In the genomic region with DNA sequence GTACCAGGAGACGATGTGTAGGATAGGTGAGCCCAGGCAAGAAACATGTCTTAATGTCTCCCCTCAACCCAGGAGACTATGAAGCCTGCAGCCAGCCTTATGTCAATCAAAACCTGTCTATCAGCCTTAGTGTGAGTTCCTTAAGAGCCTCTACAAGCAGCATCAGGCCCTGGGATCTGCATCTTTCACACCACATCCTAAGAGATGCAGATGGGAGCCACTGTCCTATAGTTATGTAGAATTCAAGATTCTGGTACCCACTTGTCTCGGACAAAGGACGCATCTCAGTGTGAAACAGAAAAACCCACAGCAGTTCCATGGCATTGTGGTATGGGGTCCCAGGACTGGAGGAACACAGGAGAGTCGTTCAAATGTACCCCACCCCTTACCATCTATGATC, we compare ENCODE assay signal across 26 mouse cellular contexts. TPM values are rescaled to one million over a fixed set of nuclear protein-coding genes. Genes with fewer than 3 reads are reported as not detected.
DNase-seq lines count a peak whose midpoint lies in the region; ATAC-seq and TF ChIP-seq lines count a peak whose summit lies in the region.
"Had no signal": no experiment of that assay in that cellular context is flagged by ENCODE, and none has a peak within 500 bp of the region (broad histone marks: within the 10 kb centered on the region; RNA-seq: fewer than 3 reads in every experiment).

No protein-coding gene starts in this region.

- no peaks in the 10 kb centered on the region for H3K27me3 ChIP-seq in lung, embryonic 14.5 days (ENCODE audit: insufficient read depth, low read length)
- H3K27me3 ChIP-seq in neural tube, embryonic 13.5 days, result peaks cover 16% of the 10 kb centered on the region
- H3K27me3 ChIP-seq in limb, embryonic 14.5 days (ENCODE audit: control insufficient read depth, insufficient read depth, low read length), result no peaks in the 10 kb centered on the region
- H3K27me3 ChIP-seq in kidney, embryonic 14.5 days (ENCODE audit: control insufficient read depth, insufficient read depth, low read length), result no peaks in the 10 kb centered on the region
- H3K27me3 ChIP-seq: embryonic facial prominence, embryonic 15.5 days; forebrain, embryonic 15.5 days had no signal

- no peak overlapping the region for H3K4me2 ChIP-seq in lung, embryonic 14.5 days
- H3K4me2 ChIP-seq in neural tube, embryonic 13.5 days, result no peak overlapping the region
- no peak overlapping the region for H3K4me2 ChIP-seq in limb, embryonic 14.5 days (replicated peaks; ENCODE audit: low read depth, low read length, severe bottlenecking)
- no peak overlapping the region for H3K4me2 ChIP-seq in kidney, embryonic 14.5 days (replicated peaks; ENCODE audit: low read depth, low read length)
- H3K4me2 ChIP-seq: embryonic facial prominence, embryonic 15.5 days; forebrain, embryonic 15.5 days; hindbrain, embryonic 12.5 days had no signal

- in situ Hi-C loops in ES-E14 (cut with MboI; ENCODE audit: low sequenced_read_pairs in 2 of 2, unreplicated experiment in 2 of 2), result no loop called here

- 0 out of 2 replicates have a peak overlapping the region, but pooled peaks have one; percentile 3 for H3K27ac ChIP-seq in lung, embryonic 14.5 days (ENCODE audit: low read depth)
- H3K27ac ChIP-seq in neural tube, embryonic 13.5 days (replicated peaks), result no peak overlapping the region
- peak overlapping the region; percentile 50; the same call in 1 of the 2 replicates for H3K27ac ChIP-seq in ES-E14 (ENCODE audit: insufficient read depth, low read depth, low read length, poor library complexity, severe bottlenecking)
- no peak overlapping the region for H3K27ac ChIP-seq in limb, embryonic 14.5 days (replicated peaks; ENCODE audit: low read depth, low read length)
- no peak overlapping the region for H3K27ac ChIP-seq in kidney, embryonic 14.5 days (ENCODE audit: low read depth, low read length)
- H3K27ac ChIP-seq: embryonic facial prominence, embryonic 15.5 days; forebrain, embryonic 15.5 days; hindbrain, embryonic 12.5 days had no signal

- no peak for ATAC-seq in lung, embryonic 14.5 days (ENCODE audit: insufficient read depth)
- no peak for ATAC-seq in neural tube, embryonic 13.5 days (ENCODE audit: low read depth)
- ATAC-seq in limb, embryonic 14.5 days (ENCODE audit: low FRiP score, low read depth), result no peak
- ATAC-seq in kidney, embryonic 14.5 days (ENCODE audit: low FRiP score, low TSS enrichment), result no peak
- ATAC-seq: forebrain, embryonic 15.5 days; hindbrain, embryonic 16.5 days; inflammation-experienced regulatory T-cells, adult 6 months had no signal

- TF ChIP-seq POLR2A in limb, embryonic 14.5 days (IDR thresholded peaks at IDR 0.05; ENCODE audit: borderline replicate concordance, extremely low read depth, insufficient read depth, insufficient read length), result no peak

- no peaks in the 10 kb centered on the region for H3K9me3 ChIP-seq in lung, embryonic 14.5 days (ENCODE audit: low read depth, low read length)
- H3K9me3 ChIP-seq in neural tube, embryonic 13.5 days, result no peaks in the 10 kb centered on the region
- no peaks in the 10 kb centered on the region for H3K9me3 ChIP-seq in ES-E14 (ENCODE audit: control insufficient read depth, insufficient read depth, low read depth, low read length)
- H3K9me3 ChIP-seq in limb, embryonic 14.5 days (ENCODE audit: control insufficient read depth, low read length), result no peaks in the 10 kb centered on the region
- no peaks in the 10 kb centered on the region for H3K9me3 ChIP-seq in kidney, embryonic 14.5 days (ENCODE audit: control insufficient read depth, low read length)
- H3K9me3 ChIP-seq: embryonic facial prominence, embryonic 15.5 days; forebrain, embryonic 15.5 days; heart, embryonic 10.5 days; hindbrain, embryonic 12.5 days had no signal

- no peak for DNase-seq in lung, embryonic 14.5 days
- no peak for DNase-seq in lung, postnatal 36 days
- DNase-seq in neural tube, embryonic 10.5 days (ENCODE audit: extremely low spot score, low spot score), result no peak
- no peak for DNase-seq in ES-E14 (ENCODE audit: low read depth, low spot score)
- DNase-seq in limb, embryonic 14.5 days (ENCODE audit: low spot score), result no peak
- DNase-seq in B cell, adult 2 months, result no peak
- DNase-seq: adrenal gland, postnatal 14 days; cerebellum, adult 18-20 months; cerebellum, adult 9-11 months; cerebellum, postnatal 36 days; gastrocnemius, postnatal 10 days; heart, adult 18-20 months; heart, postnatal 10 days; heart, postnatal 4 days had no signal

- H3K4me1 ChIP-seq in lung, embryonic 14.5 days (ENCODE audit: insufficient read depth), result 0 out of 2 replicates have a peak, but pooled peaks cover 6% of the 10 kb centered on the region
- peaks cover 8% of the 10 kb centered on the region for H3K4me1 ChIP-seq in neural tube, embryonic 13.5 days (replicated peaks)
- peaks cover 15 to 31% of the 10 kb centered on the region in 2 experiments for H3K4me1 ChIP-seq in ES-E14 (ENCODE audit: control insufficient read depth in 2 of 2, insufficient read depth in 2 of 2, low read length in 2 of 2, poor library complexity in 1 of 2)
- H3K4me1 ChIP-seq in limb, embryonic 14.5 days (ENCODE audit: control insufficient read depth, insufficient read depth, low read length), result no peaks in the 10 kb centered on the region
- no peaks in the 10 kb centered on the region; the same call in 1 of the 2 replicates for H3K4me1 ChIP-seq in kidney, embryonic 14.5 days (ENCODE audit: control insufficient read depth, insufficient read depth, low read length)

- TF ChIP-seq CTCF in lung, embryonic 14.5 days (IDR thresholded peaks at IDR 0.05; ENCODE audit: low read depth), result no peak

- no peak overlapping the region for H3K4me3 ChIP-seq in lung, embryonic 14.5 days (ENCODE audit: low read depth, low read length)
- H3K4me3 ChIP-seq in neural tube, embryonic 13.5 days, result no peak overlapping the region
- H3K4me3 ChIP-seq in ES-E14 (ENCODE audit: insufficient read depth in 1 of 2, low read depth in 1 of 2, low read length in 2 of 2, poor library complexity in 1 of 2, severe bottlenecking in 1 of 2), result no peak overlapping the region
- H3K4me3 ChIP-seq in limb, embryonic 14.5 days (replicated peaks; ENCODE audit: low read length), result no peak overlapping the region
- H3K4me3 ChIP-seq in kidney, embryonic 14.5 days (ENCODE audit: low read length), result no peak overlapping the region
- H3K4me3 ChIP-seq: embryonic facial prominence, embryonic 15.5 days; erythroblast, embryonic 14.5 days; forebrain, embryonic 15.5 days; heart, embryonic 10.5 days; hindbrain, embryonic 12.5 days had no signal

- no peaks in the 10 kb centered on the region for H3K36me3 ChIP-seq in lung, embryonic 14.5 days (ENCODE audit: insufficient read depth)
- no peaks in the 10 kb centered on the region for H3K36me3 ChIP-seq in neural tube, embryonic 13.5 days
- H3K36me3 ChIP-seq in ES-E14 (ENCODE audit: control insufficient read depth, insufficient read depth, low read length, poor library complexity, severe bottlenecking), result no peaks in the 10 kb centered on the region
- H3K36me3 ChIP-seq in limb, embryonic 14.5 days (ENCODE audit: control insufficient read depth, insufficient read depth, low read length), result no peaks in the 10 kb centered on the region
- H3K36me3 ChIP-seq in kidney, embryonic 14.5 days (ENCODE audit: control insufficient read depth, insufficient read depth, low read length), result no peaks in the 10 kb centered on the region
- H3K36me3 ChIP-seq: embryonic facial prominence, embryonic 15.5 days; forebrain, embryonic 15.5 days; heart, embryonic 10.5 days; hindbrain, embryonic 12.5 days had no signal

- H3K9ac ChIP-seq in lung, embryonic 14.5 days, result no peak overlapping the region
- H3K9ac ChIP-seq in neural tube, embryonic 13.5 days, result 0 out of 2 replicates have a peak overlapping the region, but pooled peaks have one; percentile 17
- no peak overlapping the region for H3K9ac ChIP-seq in ES-E14 (ENCODE audit: insufficient read depth, low read depth, low read length, poor library complexity, severe bottlenecking)
- H3K9ac ChIP-seq in limb, embryonic 14.5 days (ENCODE audit: low read depth, low read length, severe bottlenecking), result 0 out of 2 replicates have a peak overlapping the region, but pooled peaks have one; percentile 25
- H3K9ac ChIP-seq in kidney, embryonic 14.5 days (ENCODE audit: low read depth, low read length), result no peak overlapping the region
- H3K9ac ChIP-seq: embryonic facial prominence, embryonic 15.5 days; forebrain, embryonic 15.5 days; hindbrain, embryonic 12.5 days had no signal

- WGBS in lung, embryonic 14.5 days, result 65% methylated on average over 4 of the region's 4 CpGs
- 81% methylated on average over 4 of the region's 4 CpGs for WGBS in neural tube, embryonic 13.5 days
- 68% methylated on average over 4 of the region's 4 CpGs for WGBS in limb, embryonic 14.5 days
- 87% methylated on average over 4 of the region's 4 CpGs for WGBS in kidney, embryonic 14.5 days

RNA-seq across cellular contexts. Expression of a gene that starts 0.9 kb away (rescaled TPM):
- polyA plus RNA-seq in lung, embryonic 14.5 days (2014; fragmentation: Nextera tagmentation; extraction: Ambion mirVana), result 1.8 and 4.6 TPM in 2 replicates
- polyA plus RNA-seq in neural tube, embryonic 13.5 days (2015; fragmentation: Nextera tagmentation; extraction: Ambion mirVana), result 0.29 and 0.54 TPM in 2 replicates
- 7.5 and 16.0 TPM in 2 replicates for total RNA-seq in ES-E14 (2012; rRNA removed)
- 0.23 and 5.5 TPM in 2 replicates for polyA plus RNA-seq in limb, embryonic 14.5 days (2012; rRNA removed)
- polyA plus RNA-seq in limb, embryonic 14.5 days (2014; fragmentation: Nextera tagmentation; extraction: Ambion mirVana), result 0.37 and 0.95 TPM in 2 replicates
- 2.6 and 3.3 TPM in 2 replicates for polyA plus RNA-seq in kidney, embryonic 14.5 days (2014; fragmentation: Nextera tagmentation; extraction: Ambion mirVana)
- polyA plus RNA-seq: erythroblast, embryonic 14.5 days; forebrain, embryonic 11.5 days; inflammation-experienced regulatory T-cells, adult 6 months had no signal

RNA-seq across cellular contexts. Expression of a gene that starts 18.5 kb away (rescaled TPM):
- 24.3 and 25.6 TPM in 2 replicates for polyA plus RNA-seq in lung, embryonic 14.5 days (2014; fragmentation: Nextera tagmentation; extraction: Ambion mirVana)
- 26.4 and 26.6 TPM in 2 replicates for polyA plus RNA-seq in neural tube, embryonic 13.5 days (2015; fragmentation: Nextera tagmentation; extraction: Ambion mirVana)
- 27.0 and 32.7 TPM in 2 replicates for total RNA-seq in ES-E14 (2012; rRNA removed)
- 24.9 and 26.0 TPM in 2 replicates for polyA plus RNA-seq in limb, embryonic 14.5 days (2012; rRNA removed)
- 24.2 and 26.1 TPM in 2 replicates for polyA plus RNA-seq in limb, embryonic 14.5 days (2014; fragmentation: Nextera tagmentation; extraction: Ambion mirVana)
- 25.3 and 27.3 TPM in 2 replicates for polyA plus RNA-seq in kidney, embryonic 14.5 days (2014; fragmentation: Nextera tagmentation; extraction: Ambion mirVana)

RNA-seq across cellular contexts. Expression of a gene that starts 19.2 kb away (rescaled TPM):
- 0.24 and 0.31 TPM in 2 replicates for polyA plus RNA-seq in lung, embryonic 14.5 days (2014; fragmentation: Nextera tagmentation; extraction: Ambion mirVana)
- polyA plus RNA-seq in neural tube, embryonic 13.5 days (2015; fragmentation: Nextera tagmentation; extraction: Ambion mirVana), result not detected in 2 replicates
- total RNA-seq in ES-E14 (2012; rRNA removed), result 0.27 and 0.58 TPM in 2 replicates
- 0.10 and 0.13 TPM in 2 replicates for polyA plus RNA-seq in limb, embryonic 14.5 days (2012; rRNA removed)
- 0.10 and 0.22 TPM in 2 replicates for polyA plus RNA-seq in limb, embryonic 14.5 days (2014; fragmentation: Nextera tagmentation; extraction: Ambion mirVana)
- polyA plus RNA-seq in kidney, embryonic 14.5 days (2014; fragmentation: Nextera tagmentation; extraction: Ambion mirVana), result not detected in 2 replicates
- total RNA-seq: adrenal gland, postnatal 14 days; gastrocnemius, postnatal 10 days; gastrocnemius, postnatal 4 days; heart, adult 18-20 months; heart, postnatal 10 days; heart, postnatal 4 days had no signal
- polyA plus RNA-seq: erythroblast, embryonic 14.5 days; forebrain, embryonic 11.5 days; forebrain, embryonic 15.5 days; heart, embryonic 10.5 days; heart, embryonic 14.5 days; hindbrain, embryonic 12.5 days; hindbrain, embryonic 16.5 days; inflammation-experienced regulatory T-cells, adult 6 months had no signal

RNA-seq across cellular contexts. Expression of a gene that starts 27.6 kb away (rescaled TPM):
- polyA plus RNA-seq in lung, embryonic 14.5 days (2014; fragmentation: Nextera tagmentation; extraction: Ambion mirVana), result 22.1 and 22.6 TPM in 2 replicates
- polyA plus RNA-seq in neural tube, embryonic 13.5 days (2015; fragmentation: Nextera tagmentation; extraction: Ambion mirVana), result 20.4 and 24.4 TPM in 2 replicates
- 7.6 and 8.7 TPM in 2 replicates for total RNA-seq in ES-E14 (2012; rRNA removed)
- 48.2 and 71.7 TPM in 2 replicates for polyA plus RNA-seq in limb, embryonic 14.5 days (2012; rRNA removed)
- polyA plus RNA-seq in limb, embryonic 14.5 days (2014; fragmentation: Nextera tagmentation; extraction: Ambion mirVana), result 26.1 and 26.6 TPM in 2 replicates
- 21.6 and 22.1 TPM in 2 replicates for polyA plus RNA-seq in kidney, embryonic 14.5 days (2014; fragmentation: Nextera tagmentation; extraction: Ambion mirVana)

RNA-seq across cellular contexts. Expression of a gene that starts 27.9 kb away (rescaled TPM):
- polyA plus RNA-seq in lung, embryonic 14.5 days (2014; fragmentation: Nextera tagmentation; extraction: Ambion mirVana), result 27.1 and 32.3 TPM in 2 replicates
- polyA plus RNA-seq in neural tube, embryonic 13.5 days (2015; fragmentation: Nextera tagmentation; extraction: Ambion mirVana), result 7.3 and 9.1 TPM in 2 replicates
- total RNA-seq in ES-E14 (2012; rRNA removed), result 102 and 151 TPM in 2 replicates
- 34.5 and 34.6 TPM in 2 replicates for polyA plus RNA-seq in limb, embryonic 14.5 days (2012; rRNA removed)
- 14.7 and 16.1 TPM in 2 replicates for polyA plus RNA-seq in limb, embryonic 14.5 days (2014; fragmentation: Nextera tagmentation; extraction: Ambion mirVana)
- 17.3 and 26.0 TPM in 2 replicates for polyA plus RNA-seq in kidney, embryonic 14.5 days (2014; fragmentation: Nextera tagmentation; extraction: Ambion mirVana)

Comparison
In these comparisons a context has a peak if more than half of its experiments do, and no peak if none do; other contexts are left out.
1. H3K27ac ChIP-seq: peak in lung, embryonic 14.5 days (single experiment) and ES-E14 (single experiment); none in neural tube, embryonic 13.5 days (single experiment), limb, embryonic 14.5 days (single experiment) and kidney, embryonic 14.5 days (single experiment).
2. H3K9ac ChIP-seq: peak in neural tube, embryonic 13.5 days (single experiment) and limb, embryonic 14.5 days (single experiment); none in lung, embryonic 14.5 days (single experiment), ES-E14 (single experiment) and kidney, embryonic 14.5 days (single experiment).